Mouse (Mus musculus): ENCODE data around the gene Mex3d. TPM values are rescaled to one million over a fixed set of nuclear protein-coding genes. Genes with fewer than 3 reads are reported as not detected.

Mex3d gene
- total RNA-seq, 2 experiments from 2014 or later, result 17.9 to 19.1 TPM

DNA sequence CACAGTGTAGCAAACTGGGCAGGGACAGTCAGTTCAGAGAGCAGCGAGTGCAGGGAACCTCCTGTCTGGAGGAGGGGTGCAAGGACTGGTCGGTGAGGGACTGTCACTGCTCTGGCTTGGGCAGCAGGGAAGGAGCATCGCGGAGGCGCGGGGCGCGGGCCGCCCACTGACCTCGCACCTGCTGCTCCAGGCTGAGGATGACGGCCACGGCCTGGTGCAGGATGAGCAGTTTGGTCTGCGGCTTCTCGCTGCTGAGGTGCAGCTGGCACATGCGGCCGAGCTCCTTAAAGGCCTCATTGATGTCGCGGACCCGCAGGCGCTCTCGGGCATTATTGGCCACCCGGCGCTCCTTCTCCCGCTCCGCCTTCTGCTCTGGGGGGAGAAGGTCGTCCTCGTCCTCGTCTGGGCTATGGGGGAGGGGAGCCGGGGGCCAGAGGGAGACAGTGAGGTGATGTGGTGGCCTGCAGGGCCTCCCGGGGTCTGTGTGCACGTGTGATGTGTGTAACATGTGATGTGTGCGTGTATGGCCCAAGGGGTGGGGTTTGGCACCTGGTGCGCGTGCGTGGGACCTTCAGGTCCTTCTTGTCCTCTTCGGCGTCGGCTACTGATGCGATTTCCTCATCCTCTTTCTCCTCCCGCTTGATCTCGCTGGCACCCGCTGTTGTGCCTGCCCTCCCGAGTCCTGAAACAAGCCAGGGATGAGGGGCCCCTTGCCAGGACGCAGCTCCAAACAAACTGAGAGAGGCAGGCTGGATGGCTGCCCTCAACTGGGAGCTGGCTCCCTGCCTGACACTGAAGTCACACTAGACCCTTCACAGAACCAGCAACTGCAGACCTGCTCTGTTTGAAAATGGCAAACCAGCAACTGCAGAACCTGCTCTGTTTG is 25.4 kb upstream of the Mex3d start:
- DNase-seq (ENCODE audit: low spot score in 2 of 2), result peak; percentile 66 to 86

DNA sequence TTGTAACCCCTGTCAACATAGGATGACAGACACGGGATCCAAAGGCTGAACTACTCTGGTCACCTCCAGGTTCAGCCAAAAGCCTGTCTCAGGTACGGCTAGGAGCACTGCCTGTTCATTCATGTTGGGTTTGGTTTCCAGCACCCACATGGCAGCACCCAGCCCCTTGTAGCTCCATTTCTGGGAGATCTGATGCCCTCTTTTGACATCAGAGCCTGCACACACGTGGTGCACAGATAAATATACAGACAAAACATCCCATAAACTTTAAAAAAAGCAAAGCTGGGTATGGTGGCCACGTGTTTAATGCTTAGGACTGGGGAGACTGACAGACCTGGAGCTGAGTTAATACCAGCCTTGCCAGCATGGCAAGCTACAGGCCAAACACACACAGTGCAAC is 20.5 kb upstream of the Mex3d start:
- no peak for DNase-seq (ENCODE audit: low spot score in 2 of 2)

- DNase-seq (ENCODE audit: low spot score in 2 of 2), result peak; percentile 92 to 94
Measured at GRCm38 (mm10) chr10:80406684-80407501, 19.4 kb upstream of the Mex3d start, which contains the start of gene Uqcr11. Gene Uqcr11, minus strand, starts transcription at chr10:80406830.

GRCm38 (mm10) chr10:80405481-80406173 is 18.2 kb upstream of the Mex3d start:
- DNase-seq (ENCODE audit: low spot score in 2 of 2), result no peak

DNA sequence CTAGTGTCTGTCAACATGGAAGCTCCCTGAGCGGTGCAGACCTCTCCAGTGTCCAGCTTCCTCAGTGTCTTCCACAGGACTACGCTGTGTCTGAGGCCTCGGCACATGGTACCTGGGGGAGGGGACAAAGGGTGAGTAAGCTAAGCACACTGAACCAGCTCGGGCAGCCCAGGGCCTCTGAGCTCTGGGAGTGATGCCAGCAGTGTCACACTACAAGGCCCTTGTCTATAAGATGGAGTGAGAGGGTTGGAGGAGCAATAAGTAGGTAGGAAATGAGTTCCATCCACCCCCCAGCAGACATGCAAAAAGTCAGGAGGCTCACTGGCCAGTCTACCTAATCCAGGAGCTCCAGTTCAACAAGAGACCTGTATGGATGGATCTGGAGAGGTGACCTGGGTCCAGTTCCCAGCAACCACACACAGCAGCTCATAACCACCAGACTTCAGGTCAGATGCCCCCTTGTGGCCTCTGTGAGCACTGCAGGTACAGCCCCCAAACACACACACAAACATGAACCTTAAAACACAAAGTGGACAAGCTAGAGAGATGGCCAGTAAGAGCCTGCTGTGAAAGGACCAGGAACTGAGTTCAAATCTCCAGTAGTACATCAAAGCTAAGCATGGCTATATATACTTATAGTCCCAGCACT is 15.7 kb upstream of the Mex3d start:
- no peak for DNase-seq (ENCODE audit: low spot score in 2 of 2)

GRCm38 (mm10) chr10:80400704-80401161 is 13.3 kb upstream of the Mex3d start:
- DNase-seq (ENCODE audit: low spot score in 2 of 2), result no peak

DNA sequence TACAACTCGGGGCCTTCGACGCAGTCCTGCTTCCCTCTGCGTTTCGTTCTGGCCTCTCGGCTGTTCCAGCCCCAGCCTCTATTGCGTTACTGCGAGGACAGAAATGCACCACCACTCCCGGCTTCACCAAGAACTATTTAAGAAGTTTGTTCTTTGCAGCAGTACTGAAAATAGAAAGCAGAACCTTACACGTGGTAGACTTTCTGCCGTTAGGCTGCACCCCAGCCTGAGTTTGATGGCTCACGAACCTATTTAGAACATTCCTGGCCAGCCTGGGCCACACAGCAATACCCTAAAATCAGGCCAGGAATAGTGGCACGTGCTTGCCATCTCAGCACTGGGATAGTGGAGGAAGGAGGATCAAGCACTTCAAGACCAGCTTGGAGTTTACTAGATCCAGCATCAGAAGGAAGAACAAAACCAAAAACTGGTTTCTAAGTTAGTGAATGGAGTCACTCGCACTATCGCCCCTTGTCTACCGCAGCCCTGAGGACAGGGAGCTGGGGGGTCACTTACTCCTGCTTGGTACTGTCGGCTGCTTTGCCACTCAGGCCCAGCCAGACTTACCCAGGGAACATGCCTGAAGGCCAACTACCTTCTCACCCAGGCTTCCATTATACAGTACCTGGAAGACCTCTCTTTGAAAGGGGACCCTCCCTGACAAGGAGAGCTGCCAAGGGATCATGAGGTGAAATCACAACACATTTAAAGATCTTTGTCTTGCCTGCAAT is 12.7 kb upstream of the Mex3d start:
- no peak for DNase-seq (ENCODE audit: low spot score in 2 of 2)

DNA sequence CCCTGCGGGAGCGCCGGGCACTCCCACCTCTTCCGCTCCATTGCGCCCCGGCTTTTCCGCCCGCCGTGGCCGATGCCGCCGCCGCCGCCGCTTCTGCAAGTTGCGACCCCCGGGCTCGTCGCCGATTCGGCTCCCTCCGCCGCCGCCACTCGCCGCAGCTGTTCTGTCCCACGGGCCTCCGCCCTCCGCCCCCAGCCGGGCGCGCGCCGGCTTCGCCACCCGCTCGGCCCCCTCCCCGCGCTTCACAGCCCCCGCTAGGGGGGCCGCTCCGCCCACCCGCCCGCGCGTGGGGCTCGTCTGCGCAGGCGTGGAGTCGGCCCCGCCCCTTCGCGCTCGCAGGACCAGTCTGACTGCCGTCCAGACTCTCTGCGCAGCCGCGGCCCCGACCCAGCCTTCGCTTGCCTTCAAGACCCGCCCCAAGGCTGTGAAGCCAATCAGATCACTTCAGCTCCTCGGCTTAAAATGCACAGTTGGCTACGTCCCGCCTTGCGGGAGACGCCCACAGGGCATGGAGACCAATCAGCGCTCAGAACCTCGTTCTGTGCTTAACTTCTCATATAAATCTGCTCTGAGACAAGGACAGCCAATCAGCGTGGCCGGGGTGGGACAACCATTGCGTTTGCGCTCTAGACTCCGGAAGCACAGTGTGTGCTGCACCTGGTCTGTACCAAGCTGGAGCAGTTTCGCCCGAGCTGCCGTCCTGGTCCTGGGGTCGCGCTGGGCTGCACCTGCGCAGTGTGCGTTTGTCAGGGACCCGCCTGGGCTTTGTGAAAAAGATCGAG is 11.9 kb upstream of the Mex3d start, which contains the start of gene Mbd3:
TSS of gene Mbd3 (minus strand) at position 360 of the 782 bp plus-strand sequence.
- DNase-seq (ENCODE audit: low spot score in 2 of 2), result peak; percentile 100

DNA sequence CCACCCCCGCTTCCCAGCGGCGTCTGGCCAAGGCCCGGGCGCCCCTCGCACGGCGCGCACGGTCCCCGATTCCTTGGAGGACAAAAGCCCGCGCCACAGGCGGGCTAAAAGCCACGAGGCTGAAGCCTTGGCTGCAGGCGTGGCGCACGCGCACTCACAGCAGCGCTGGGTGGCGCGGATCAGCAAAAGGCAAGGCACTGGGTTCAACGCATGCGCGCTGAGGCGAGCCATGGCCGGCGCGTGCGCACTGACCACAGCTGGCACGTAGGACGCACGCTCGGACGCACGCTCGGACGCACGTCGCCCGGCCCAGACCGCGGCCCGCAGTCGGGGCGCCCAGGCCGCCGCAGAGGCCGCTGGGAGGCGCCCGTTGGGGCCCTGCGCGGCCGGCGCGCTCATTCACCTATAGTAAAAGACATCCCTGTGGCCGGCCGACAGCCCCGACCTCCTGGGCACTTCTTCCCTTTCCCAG is 11.3 kb upstream of the Mex3d start:
- DNase-seq (ENCODE audit: low spot score in 2 of 2), result peak; percentile 96 to 99

DNA sequence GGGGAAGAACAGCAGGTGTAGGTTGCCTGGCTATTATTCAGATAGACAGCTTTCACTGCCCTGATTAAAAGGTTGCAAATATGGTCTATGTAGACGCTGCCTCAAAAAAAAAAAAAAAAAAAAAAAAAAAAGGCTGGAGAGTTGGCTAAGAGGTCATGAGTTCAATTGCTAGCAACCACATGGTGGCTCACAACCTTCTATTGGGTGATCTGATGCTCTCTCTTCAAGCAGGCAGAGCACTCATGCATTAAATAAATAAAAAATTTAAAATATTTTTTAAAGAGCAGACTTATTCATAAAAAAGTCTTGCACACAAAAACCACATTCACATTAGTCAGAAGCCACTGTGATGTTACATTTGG is 10.7 kb upstream of the Mex3d start:
- DNase-seq (ENCODE audit: low spot score in 2 of 2), result no peak

- no peak for DNase-seq (ENCODE audit: low spot score in 2 of 2)
Measured at GRCm38 (mm10) chr10:80397524-80398173, 10.2 kb upstream of the Mex3d start.

DNA sequence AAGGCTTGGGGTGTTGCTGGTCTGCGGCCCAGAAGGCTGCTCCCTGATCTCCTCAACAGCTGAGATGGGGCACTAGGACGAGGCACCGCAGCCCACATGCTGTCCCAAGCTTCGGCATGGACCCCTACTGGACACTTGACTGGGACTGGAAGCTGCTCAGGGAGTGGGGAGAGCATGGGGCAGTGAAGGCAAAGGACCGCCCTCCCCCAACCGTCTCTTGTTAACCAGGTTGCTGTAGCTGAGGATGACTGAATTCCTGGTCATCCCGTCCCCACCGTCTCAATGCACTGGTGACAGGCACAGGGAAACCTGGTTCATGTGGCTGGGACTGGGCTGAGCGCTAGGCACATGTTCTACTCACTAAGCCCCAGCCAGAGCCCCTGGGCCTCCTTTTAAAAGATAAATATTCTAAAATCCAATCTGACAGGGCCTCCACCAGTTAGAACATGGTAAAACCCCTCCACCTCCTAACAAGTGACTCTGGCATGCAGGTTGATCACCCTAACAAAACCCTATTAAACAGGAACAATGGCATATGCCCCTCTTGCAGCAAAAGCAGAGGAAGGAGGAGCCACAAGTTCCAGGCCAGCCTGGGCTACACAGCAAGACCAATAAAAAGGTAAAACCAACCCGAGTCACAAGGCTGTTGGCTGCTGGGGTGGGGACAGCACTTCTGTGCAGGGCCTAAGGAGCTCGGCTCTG is 9.5 kb upstream of the Mex3d start:
- DNase-seq (ENCODE audit: low spot score in 2 of 2), result no peak

- no peak for DNase-seq (ENCODE audit: low spot score in 2 of 2)
Measured at GRCm38 (mm10) chr10:80395025-80395627, 7.7 kb upstream of the Mex3d start.

DNA sequence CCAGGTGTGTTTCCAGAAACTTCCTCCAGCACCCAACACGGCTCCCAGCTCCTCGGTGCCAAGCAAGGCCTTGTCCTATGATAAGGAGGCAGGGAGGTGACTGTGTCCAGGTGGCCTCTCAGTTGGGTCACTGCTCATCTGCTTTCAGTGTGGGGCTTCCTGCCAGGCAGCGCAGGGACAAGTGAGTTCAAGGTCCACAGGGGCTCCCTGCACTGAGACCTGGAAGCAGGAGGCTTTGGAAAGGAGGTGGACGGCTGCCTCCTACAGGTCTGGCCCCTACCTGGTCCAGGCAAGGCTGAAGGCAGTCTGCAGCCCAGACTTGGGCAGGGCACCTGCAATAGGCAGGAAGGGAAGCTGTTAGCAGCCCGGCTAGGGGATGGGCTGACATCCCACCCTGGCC is 5.2 kb upstream of the Mex3d start:
- no peak for DNase-seq (ENCODE audit: low spot score in 2 of 2)

- DNase-seq (ENCODE audit: low spot score in 2 of 2), result no peak
Measured at GRCm38 (mm10) chr10:80390697-80391096, 3.2 kb upstream of the Mex3d start.

GRCm38 (mm10) chr10:80389185-80389708 is 1.8 kb upstream of the Mex3d start:
- no peak for DNase-seq (ENCODE audit: low spot score in 2 of 2)

DNA sequence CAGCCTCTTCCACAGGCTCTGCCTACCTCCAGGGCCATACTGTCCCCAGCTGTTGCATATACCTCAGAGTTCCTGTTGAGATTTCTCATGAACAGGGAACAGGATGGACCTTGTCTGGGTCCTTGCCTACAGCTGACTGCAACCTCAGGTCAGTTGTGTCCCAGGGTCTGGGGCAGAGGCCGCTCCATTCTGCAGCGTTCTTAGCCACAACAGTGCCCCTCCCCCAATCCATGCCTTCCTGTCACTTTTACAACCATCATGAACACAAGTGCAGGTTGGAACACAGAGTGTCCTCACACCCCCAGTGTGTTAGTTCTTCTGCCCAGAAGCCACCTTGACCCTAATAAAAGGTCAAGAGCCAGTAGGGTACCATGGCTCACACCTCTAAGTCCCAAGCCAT is 1.3 kb upstream of the Mex3d start:
- DNase-seq (ENCODE audit: low spot score in 2 of 2), result no peak
